Mouse (Mus musculus): Measurements from ENCODE around the gene Rraga.

DNA sequence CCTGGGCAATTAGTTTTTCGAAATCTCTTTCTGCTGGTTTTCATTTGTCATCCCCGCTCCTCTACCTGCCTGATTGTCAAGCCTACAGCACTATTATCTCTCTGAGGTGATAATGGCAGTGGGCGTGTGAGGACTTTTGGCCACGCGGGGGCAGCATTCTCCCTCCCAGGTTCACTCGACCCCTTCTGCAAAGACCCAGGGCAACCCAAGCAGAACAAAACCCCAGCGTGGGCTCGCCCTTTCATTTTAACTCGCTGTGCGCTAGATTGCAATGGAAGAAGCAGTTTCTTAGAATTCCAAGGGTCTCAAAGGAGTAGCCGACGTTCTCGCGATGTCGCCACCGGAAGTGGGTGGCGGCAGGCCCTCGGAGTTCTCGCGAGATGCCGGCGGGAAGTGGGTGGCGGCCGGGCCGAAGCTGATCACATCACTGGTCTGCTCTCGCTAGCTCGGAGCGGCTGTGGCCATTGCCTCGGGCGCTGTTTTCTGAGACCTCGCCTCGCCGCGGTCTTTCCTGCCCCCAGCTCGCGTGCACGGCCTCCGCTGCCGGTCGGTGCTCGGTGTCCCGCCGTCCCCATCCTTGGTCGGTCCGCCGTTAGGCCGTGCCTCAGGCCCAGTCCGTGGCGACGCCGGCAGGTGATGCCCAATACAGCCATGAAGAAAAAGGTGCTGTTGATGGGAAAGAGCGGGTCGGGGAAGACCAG, at the start of gene Rraga:
- TF ChIP-seq POLR2A (IDR thresholded peaks at IDR 0.05; ENCODE audit: borderline replicate concordance, insufficient read depth, low read length) (peak; percentile 84), CTCF (IDR thresholded peaks at IDR 0.05; ENCODE audit: borderline replicate concordance, insufficient read depth, low read depth, low read length) (peak; percentile 79)
